Mouse (Mus musculus) heart, postnatal 0 days (tissue): ENCODE data around the gene Unc80.

Experiments used
- CTCF ChIP-seq: IDR thresholded peaks from 2 replicates; pipeline ENCODE4 v1.5.1; 2016; ENCODE audit warnings: antibody characterized with exemption, control low read depth, low read depth
- EP300 ChIP-seq: IDR thresholded peaks from 2 replicates; pipeline ENCODE4 v1.6.1; 2016; ENCODE audit warnings: antibody characterized with exemption, low read depth

- TF ChIP-seq CTCF (no peak), EP300 (no peak)
These were observed 25.2 kb upstream of the Unc80 start for GRCm38 (mm10) chr1:66442922-66443321.
